Mouse (Mus musculus) heart, embryonic 14.5 days (tissue): ENCODE data around the gene Tnfrsf13c. TPM values are rescaled to one million over a fixed set of nuclear protein-coding genes. Genes with fewer than 3 reads are reported as not detected.

Experiments used
- ATAC-seq: fragments of 200-750 bp; cut with Nextera tagmentation; 2 replicates; pipeline ENCODE4 v1.8.0; 2017; ENCODE audit warnings: low read depth, moderate TSS enrichment; ENCODE audit not compliant: insufficient number of reproducible peaks, insufficient read depth, low FRiP score
- H3K27ac ChIP-seq, 2 experiments: fragments of 200-500 bp in 1 of 2; fragments of 300-500 bp in 1 of 2; sonication (generic) in 1 of 2; replicated peaks in 1 of 2; 2 replicates each; pipeline ENCODE4 v1.5.1; 2012 to 2014; ENCODE audit warnings: low read depth in 2 of 2, low read length in 2 of 2, control low read depth in 1 of 2, mild to moderate bottlenecking in 1 of 2, mixed read lengths in 1 of 2; ENCODE audit not compliant: control insufficient read depth in 1 of 2, insufficient read depth in 1 of 2
- H3K27me3 ChIP-seq: fragments of 300-500 bp; sonication (generic); 2 replicates; pipeline ENCODE4 v1.6.1; 2014; ENCODE audit warnings: mild to moderate bottlenecking, low read length, control low read depth; ENCODE audit not compliant: control insufficient read depth, insufficient read depth
- H3K36me3 ChIP-seq: fragments of 300-500 bp; sonication (generic); 2 replicates; pipeline ENCODE4 v1.6.1; 2014; ENCODE audit warnings: mild to moderate bottlenecking, control low read depth, low read length, mixed read lengths; ENCODE audit not compliant: control insufficient read depth, insufficient read depth
- H3K4me1 ChIP-seq, 2 experiments: fragments of 200-500 bp in 1 of 2; fragments of 300-500 bp in 1 of 2; sonication (generic) in 1 of 2; 2 replicates each; pipeline ENCODE4 v1.6.1; 2012 to 2014; ENCODE audit warnings: low read length in 2 of 2, control low read depth in 1 of 2, mixed read lengths in 1 of 2; ENCODE audit not compliant: control insufficient read depth in 2 of 2, insufficient read depth in 2 of 2
- H3K4me2 ChIP-seq: fragments of 300-500 bp; sonication (generic); 2 replicates; pipeline ENCODE4 v1.6.1; 2014; ENCODE audit warnings: mild to moderate bottlenecking, low read length
- H3K4me3 ChIP-seq, 2 experiments: fragments of 200-500 bp in 1 of 2; fragments of 300-500 bp in 1 of 2; sonication (generic) in 1 of 2; 2 replicates each; pipeline ENCODE4 v1.5.1; 2012 to 2014; ENCODE audit warnings: low read length in 2 of 2, mild to moderate bottlenecking in 2 of 2, control low read depth in 1 of 2, low read depth in 1 of 2, moderate library complexity in 1 of 2; ENCODE audit not compliant: control insufficient read depth in 1 of 2, insufficient read depth in 1 of 2
- H3K9ac ChIP-seq: fragments of 300-500 bp; sonication (generic); 2 replicates; pipeline ENCODE4 v1.6.1; 2014; ENCODE audit warnings: mild to moderate bottlenecking, low read length
- H3K9me3 ChIP-seq: fragments of 300-500 bp; sonication (generic); 2 replicates; pipeline ENCODE4 v1.6.1; 2016; ENCODE audit warnings: low read length, control low read depth; ENCODE audit not compliant: control insufficient read depth
- WGBS: fragments of 180-500 bp; shearing (Covaris S2); extraction: QIAGEN DNeasy Blood & Tissue Kit; methylation state at CpG from one replicate; pipeline ENCODE4 v1.1.7; 2014; 5-methylcytosine and 5-hydroxymethylcytosine counted together
- polyA plus RNA-seq: library from polyadenylated mRNA; unstranded; fragments of >200 nt; fragmentation: Nextera tagmentation; extraction: Ambion mirVana; gene quantifications from 2 replicates; pipeline ENCODE4 v1.2.1, GENCODE M21; 2014

Gene Tnfrsf13c
- polyA plus RNA-seq, 1 experiment from 2014 or later = 0.11 TPM

GRCm38 (mm10) chr15:82197937-82198336 lies 26.2 kb downstream of the Tnfrsf13c start:
- Histone ChIP-seq H3K4me2 (no peak overlapping the region), H3K4me1 (no peaks in the 10 kb centered on the region), H3K9ac (no peak overlapping the region), H3K36me3 (peaks cover 99% of the 10 kb centered on the region), H3K9me3 (no peaks in the 10 kb centered on the region), H3K4me3 (no peak overlapping the region), H3K27ac (no peak overlapping the region), H3K27me3 (no peaks in the 10 kb centered on the region)
- 94% methylated on average over 11 of the region's 11 CpGs for whole genome bisulfite sequencing
- ATAC-seq = no peak

GRCm38 (mm10) chr15:82197246-82197750 lies 26.9 kb downstream of the Tnfrsf13c start:
- 87% methylated on average over 10 of the region's 10 CpGs for WGBS
- Histone ChIP-seq H3K27ac (no peak overlapping the region), H3K36me3 (peaks cover 100% of the 10 kb centered on the region), H3K4me3 (no peak overlapping the region), H3K9me3 (no peaks in the 10 kb centered on the region), H3K27me3 (no peaks in the 10 kb centered on the region), H3K4me2 (no peak overlapping the region), H3K9ac (no peak overlapping the region), H3K4me1 (peaks cover 0 to 3% of the 10 kb centered on the region in 2 experiments; a peak in 2 of 4 replicates)
- ATAC-seq = no peak

- H3K36me3 ChIP-seq = peaks cover 98% of the 10 kb centered on the region
- no peak for ATAC-seq
- no peaks in the 10 kb centered on the region for H3K9me3 ChIP-seq
- no peak overlapping the region for H3K4me3 ChIP-seq
- 84% methylated on average over 12 of the region's 12 CpGs for WGBS
- H3K9ac ChIP-seq = no peak overlapping the region
- H3K27me3 ChIP-seq = no peaks in the 10 kb centered on the region
- no peak overlapping the region for H3K4me2 ChIP-seq
- no peak overlapping the region for H3K27ac ChIP-seq
- H3K4me1 ChIP-seq = peaks cover 0 to 3% of the 10 kb centered on the region in 2 experiments; a peak in 2 of 4 replicates
Measured at GRCm38 (mm10) chr15:82196300-82196699, 27.9 kb downstream of the Tnfrsf13c start.

- no peaks in the 10 kb centered on the region for H3K9me3 ChIP-seq
- 67% methylated on average over 8 of the region's 8 CpGs for WGBS
- peaks cover 80% of the 10 kb centered on the region for H3K36me3 ChIP-seq
- no peak for ATAC-seq
- H3K4me3 ChIP-seq = no peak overlapping the region
- no peak overlapping the region; the same call in 1 of the 2 replicates for H3K9ac ChIP-seq
- H3K4me1 ChIP-seq = peaks cover 0 to 3% of the 10 kb centered on the region in 2 experiments; a peak in 2 of 4 replicates
- 0 out of 2 replicates have a peak, but pooled peaks cover 3% of the 10 kb centered on the region for H3K27me3 ChIP-seq
- H3K4me2 ChIP-seq = no peak overlapping the region
- no peak overlapping the region for H3K27ac ChIP-seq
Measured at GRCm38 (mm10) chr15:82192617-82193016, 31.6 kb downstream of the Tnfrsf13c start.

GRCm38 (mm10) chr15:82188481-82189240 lies 35.5 kb downstream of the Tnfrsf13c start:
- H3K4me3 ChIP-seq = no peak overlapping the region
- peaks cover 3% of the 10 kb centered on the region; the same call in 1 of the 2 replicates for H3K27me3 ChIP-seq
- H3K4me1 ChIP-seq = peaks cover 30 to 38% of the 10 kb centered on the region in 2 experiments
- no peak for ATAC-seq
- 90% methylated on average over 10 of the region's 10 CpGs for WGBS
- no peaks in the 10 kb centered on the region for H3K9me3 ChIP-seq
- H3K27ac ChIP-seq = no peak overlapping the region
- H3K36me3 ChIP-seq = peaks cover 61% of the 10 kb centered on the region
- H3K9ac ChIP-seq = no peak overlapping the region
- no peak overlapping the region for H3K4me2 ChIP-seq

GRCm38 (mm10) chr15:82187924-82188323 lies 36.2 kb downstream of the Tnfrsf13c start:
- Histone ChIP-seq H3K4me1 (peaks cover 35 to 43% of the 10 kb centered on the region in 2 experiments), H3K4me3 (no peak overlapping the region), H3K27me3 (peaks cover 3% of the 10 kb centered on the region; the same call in 1 of the 2 replicates), H3K9ac (no peak overlapping the region), H3K27ac (no peak overlapping the region), H3K9me3 (no peaks in the 10 kb centered on the region), H3K4me2 (no peak overlapping the region), H3K36me3 (peaks cover 61% of the 10 kb centered on the region)
- WGBS = 83% methylated on average over 1 of the region's 1 CpGs
- ATAC-seq = no peak

GRCm38 (mm10) chr15:82187401-82187800 lies 36.8 kb downstream of the Tnfrsf13c start:
- no peaks in the 10 kb centered on the region; the same call in 1 of the 2 replicates for H3K9me3 ChIP-seq
- peaks cover 61% of the 10 kb centered on the region for H3K36me3 ChIP-seq
- no peak overlapping the region for H3K27ac ChIP-seq
- H3K4me1 ChIP-seq = peaks cover 35 to 40% of the 10 kb centered on the region in 2 experiments
- no peak overlapping the region for H3K9ac ChIP-seq
- ATAC-seq = no peak
- 92% methylated on average over 4 of the region's 4 CpGs for WGBS
- H3K4me2 ChIP-seq = no peak overlapping the region
- peaks cover 3% of the 10 kb centered on the region; the same call in 1 of the 2 replicates for H3K27me3 ChIP-seq
- H3K4me3 ChIP-seq = no peak overlapping the region
